Mouse (Mus musculus) hindbrain, embryonic 11.5 days (tissue): ENCODE measurements around the gene Tubb2b. TPM values are rescaled to one million over a fixed set of nuclear protein-coding genes. Genes with fewer than 3 reads are reported as not detected.
A peak's percentile ranks its signal among the peaks of the same experiment; 100 is the strongest.
"Not testable (repeated sequence)": the region's sequence is repeated elsewhere in the genome, so short reads cannot be mapped to it uniquely, and the experiment has no call there.

Source experiments
- ATAC-seq: fragments of 200-750 bp; cut with Nextera tagmentation; 2 replicates; pipeline ENCODE4 v1.8.0; 2017; ENCODE audit warnings: mild to moderate bottlenecking, moderate TSS enrichment, moderate library complexity; ENCODE audit not compliant: low FRiP score
- DNase-seq: peaks from one replicate; pipeline ENCODE4 v3.0.0-alpha.2; 2015; ENCODE audit warnings: low spot score
- H3K27ac ChIP-seq: fragments of 300-500 bp; sonication (generic); 2 replicates; pipeline ENCODE4 v1.5.1; 2014; ENCODE audit warnings: mild to moderate bottlenecking, low read depth, low read length
- H3K27me3 ChIP-seq: fragments of 300-500 bp; sonication (generic); 2 replicates; pipeline ENCODE4 v1.6.1; 2014; ENCODE audit warnings: mild to moderate bottlenecking, low read length, moderate library complexity, mixed read lengths; ENCODE audit not compliant: control insufficient read depth, insufficient read depth
- H3K36me3 ChIP-seq: fragments of 300-500 bp; sonication (generic); 2 replicates; pipeline ENCODE4 v1.6.1; 2014; ENCODE audit warnings: mild to moderate bottlenecking, low read length, moderate library complexity, mixed read lengths; ENCODE audit not compliant: control insufficient read depth, insufficient read depth
- H3K4me1 ChIP-seq: fragments of 300-500 bp; sonication (generic); replicated peaks from 2 replicates; pipeline ENCODE4 v1.6.1; 2014; ENCODE audit warnings: low read length, mixed read lengths; ENCODE audit not compliant: control insufficient read depth, insufficient read depth
- H3K4me2 ChIP-seq: fragments of 300-500 bp; sonication (generic); replicated peaks from 2 replicates; pipeline ENCODE4 v1.6.1; 2014; ENCODE audit warnings: mild to moderate bottlenecking, low read depth, low read length
- H3K4me3 ChIP-seq: fragments of 300-500 bp; sonication (generic); 2 replicates; pipeline ENCODE4 v1.5.1; 2014; ENCODE audit warnings: low read depth, low read length
- H3K9ac ChIP-seq: fragments of 300-500 bp; sonication (generic); 2 replicates; pipeline ENCODE4 v1.6.1; 2014; ENCODE audit warnings: low read depth, low read length
- H3K9me3 ChIP-seq: fragments of 300-500 bp; sonication (generic); 2 replicates; pipeline ENCODE4 v1.6.1; 2016; ENCODE audit warnings: low read length; ENCODE audit not compliant: control insufficient read depth
- WGBS: fragments of 180-500 bp; shearing (Covaris S2); extraction: QIAGEN DNeasy Blood & Tissue Kit; methylation state at CpG from one replicate; pipeline ENCODE4 v1.1.7; 2014; 5-methylcytosine and 5-hydroxymethylcytosine counted together
- polyA plus RNA-seq: library from polyadenylated mRNA; unstranded; fragments of >200 nt; fragmentation: Nextera tagmentation; extraction: Ambion mirVana; gene quantifications from 2 replicates; pipeline ENCODE4 v1.2.1, GENCODE M21; 2014

Tubb2b gene
- polyA plus RNA-seq, 1 experiment from 2014 or later, result 318 TPM

DNA sequence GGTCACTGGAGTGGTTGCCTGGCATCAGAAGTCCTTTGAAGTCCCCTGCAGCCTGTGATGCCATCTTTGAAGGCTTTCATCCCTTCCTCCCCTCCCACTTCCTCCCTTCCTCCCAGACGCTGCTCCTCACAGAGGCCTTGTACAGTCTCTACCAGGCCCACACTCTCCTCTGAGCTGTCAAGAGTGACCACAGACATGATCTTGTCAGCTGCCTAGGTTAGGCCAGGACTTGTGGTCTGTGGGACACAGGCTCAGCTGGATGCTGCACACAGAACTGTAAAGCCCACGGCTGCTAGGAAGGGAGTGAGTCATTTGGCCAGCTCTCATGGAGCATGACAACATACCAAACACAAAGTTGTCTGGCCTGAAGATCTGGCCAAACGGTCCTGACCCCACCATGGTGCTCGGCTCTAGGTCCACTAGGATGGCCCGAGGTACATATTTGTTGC is 42.0 kb downstream of the Tubb2b start:
- WGBS, result 61% methylated on average over 5 of the region's 5 CpGs
- not testable (repeated sequence) for DNase-seq, H3K36me3 ChIP-seq, H3K9ac ChIP-seq, H3K4me1 ChIP-seq, H3K27me3 ChIP-seq, H3K9me3 ChIP-seq, H3K4me2 ChIP-seq, H3K4me3 ChIP-seq
- ATAC-seq, result peak; percentile 50
- 0 out of 2 replicates have a peak overlapping the region, but pooled peaks have one; percentile 24 for H3K27ac ChIP-seq

GRCm38 (mm10) chr13:34087052-34087812 is 43.0 kb downstream of the Tubb2b start:
- no peak overlapping the region for H3K4me3 ChIP-seq
- no peak overlapping the region for H3K9ac ChIP-seq
- ATAC-seq (peak; percentile 21; the same call in 1 of the 2 replicates), DNase-seq (no peak)
- 66% methylated on average over 7 of the region's 7 CpGs for WGBS
- no peaks in the 10 kb centered on the region for H3K36me3 ChIP-seq
- no peak overlapping the region for H3K4me2 ChIP-seq
- H3K4me1 ChIP-seq, result no peaks in the 10 kb centered on the region
- no peak overlapping the region for H3K27ac ChIP-seq
- no peaks in the 10 kb centered on the region for H3K27me3 ChIP-seq
- no peaks in the 10 kb centered on the region for H3K9me3 ChIP-seq

GRCm38 (mm10) chr13:34084026-34084750 is 46.1 kb downstream of the Tubb2b start:
- WGBS, result 79% methylated on average over 9 of the region's 9 CpGs
- no peak for DNase-seq
- Histone ChIP-seq H3K4me2 (no peak overlapping the region), H3K9ac (no peak overlapping the region), H3K4me3 (no peak overlapping the region), H3K36me3 (no peaks in the 10 kb centered on the region), H3K4me1 (no peaks in the 10 kb centered on the region), H3K9me3 (no peaks in the 10 kb centered on the region), H3K27me3 (no peaks in the 10 kb centered on the region), H3K27ac (no peak overlapping the region)
- ATAC-seq, result no peak

GRCm38 (mm10) chr13:34081926-34082325 is 48.3 kb downstream of the Tubb2b start:
- 0 out of 2 replicates have a peak, but pooled peaks cover 3% of the 10 kb centered on the region for H3K4me1 ChIP-seq

DNA sequence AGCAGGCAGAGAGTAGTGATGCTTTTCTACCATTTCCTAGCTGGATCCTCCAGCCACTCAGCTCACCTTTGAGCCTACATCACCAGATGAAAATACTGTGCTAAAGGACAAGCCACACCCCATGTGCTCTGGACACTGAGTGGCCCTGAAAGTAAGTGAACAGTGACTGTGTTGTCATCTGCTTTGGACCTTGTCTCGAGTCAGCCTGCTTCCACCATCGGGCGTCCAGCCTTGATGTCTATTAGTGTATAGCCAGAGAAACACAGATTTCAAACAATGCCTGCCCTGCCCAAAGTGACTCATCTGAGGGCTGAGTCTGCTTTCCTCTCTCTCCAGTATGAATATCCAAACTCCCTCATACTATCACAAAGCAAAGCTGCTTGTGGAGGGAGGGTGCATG is 50.5 kb downstream of the Tubb2b start:
- Histone ChIP-seq H3K9me3 (no peaks in the 10 kb centered on the region), H3K36me3 (no peaks in the 10 kb centered on the region), H3K27me3 (no peaks in the 10 kb centered on the region), H3K4me2 (no peak overlapping the region), H3K9ac (no peak overlapping the region), H3K27ac (no peak overlapping the region), H3K4me1 (0 out of 2 replicates have a peak, but pooled peaks cover 3% of the 10 kb centered on the region), H3K4me3 (no peak overlapping the region)
- ATAC-seq (no peak), DNase-seq (no peak)
- 81% methylated on average over 3 of the region's 3 CpGs for WGBS

More at GRCm38 (mm10) chr13:34081926-34082325, 48.3 kb downstream of the Tubb2b start:
- Histone ChIP-seq H3K4me2 (no peak overlapping the region), H3K27ac (no peak overlapping the region), H3K36me3 (no peaks in the 10 kb centered on the region), H3K9me3 (no peaks in the 10 kb centered on the region), H3K4me3 (no peak overlapping the region), H3K9ac (no peak overlapping the region), H3K27me3 (no peaks in the 10 kb centered on the region)
- 76% methylated on average over 4 of the region's 4 CpGs for WGBS
- ATAC-seq, result no peak
- no peak for DNase-seq

- no peak; the same call in 1 of the 2 replicates for ATAC-seq
- Histone ChIP-seq H3K27ac (no peak overlapping the region), H3K4me2 (peak overlapping the region; percentile 89), H3K9me3 (no peaks in the 10 kb centered on the region), H3K4me3 (0 out of 2 replicates have a peak overlapping the region, but pooled peaks have one; percentile 77), H3K9ac (peak overlapping the region; percentile 77), H3K27me3 (no peaks in the 10 kb centered on the region), H3K36me3 (no peaks in the 10 kb centered on the region), H3K4me1 (0 out of 2 replicates have a peak, but pooled peaks cover 3% of the 10 kb centered on the region)
- WGBS, result 46% methylated on average over 16 of the region's 16 CpGs
- no peak for DNase-seq
These were observed 51.6 kb downstream of the Tubb2b start for GRCm38 (mm10) chr13:34078500-34079280.

- Histone ChIP-seq H3K4me1 (0 out of 2 replicates have a peak, but pooled peaks cover 3% of the 10 kb centered on the region), H3K9ac (peak within 1 kb of the TSS; percentile 77), H3K4me2 (peak within 1 kb of the TSS; percentile 89), H3K9me3 (no peaks in the 10 kb centered on the region), H3K4me3 (peak within 1 kb of the TSS; percentile 77), H3K27me3 (no peaks in the 10 kb centered on the region), H3K27ac (peak within 1 kb of the TSS; percentile 76), H3K36me3 (no peaks in the 10 kb centered on the region)
- ATAC-seq, result peak; percentile 89
- WGBS, result 1% methylated on average over 43 of the region's 45 CpGs
- peak; percentile 92 for DNase-seq
These were observed 52.6 kb downstream of the Tubb2b start, which contains the start of gene Tubb2a for GRCm38 (mm10) chr13:34077492-34078271. Gene Tubb2a (minus strand): TSS chr13:34078007.
